Mouse (Mus musculus) liver, embryonic 11.5 days (tissue): Measurements from ENCODE around the gene 5530401A14Rik. TPM values are rescaled to one million over a fixed set of nuclear protein-coding genes. Genes with fewer than 3 reads are reported as not detected.

Source experiments
- ATAC-seq: fragments of 200-750 bp; cut with Nextera tagmentation; replicated peaks from 2 replicates; pipeline ENCODE4 v1.8.0; 2017; ENCODE audit warnings: moderate number of reproducible peaks, mild to moderate bottlenecking, moderate TSS enrichment, moderate library complexity; ENCODE audit not compliant: low FRiP score
- DNase-seq: peaks from one replicate; pipeline ENCODE4 v3.0.0-alpha.2; 2017; ENCODE audit warnings: low spot score
- H3K27ac ChIP-seq: fragments of 300-500 bp; sonication (generic); 2 replicates; pipeline ENCODE4 v1.5.1; 2014; ENCODE audit warnings: mild to moderate bottlenecking, low read depth, low read length, control low read depth
- H3K27me3 ChIP-seq: fragments of 300-500 bp; sonication (generic); replicated peaks from 2 replicates; pipeline ENCODE4 v1.6.1; 2014; ENCODE audit warnings: low read length, mixed read lengths; ENCODE audit not compliant: control insufficient read depth, insufficient read depth
- H3K36me3 ChIP-seq: fragments of 300-500 bp; sonication (generic); 2 replicates; pipeline ENCODE4 v1.6.1; 2014; ENCODE audit warnings: mild to moderate bottlenecking, low read length, moderate library complexity, mixed read lengths; ENCODE audit not compliant: control insufficient read depth, insufficient read depth
- H3K4me1 ChIP-seq: fragments of 300-500 bp; sonication (generic); replicated peaks from 2 replicates; pipeline ENCODE4 v1.6.1; 2014; ENCODE audit warnings: low read length, mixed read lengths; ENCODE audit not compliant: control insufficient read depth, insufficient read depth
- H3K4me2 ChIP-seq: fragments of 300-500 bp; sonication (generic); 2 replicates; pipeline ENCODE4 v1.6.1; 2014; ENCODE audit warnings: mild to moderate bottlenecking, control low read depth, moderate library complexity
- H3K4me3 ChIP-seq: fragments of 300-500 bp; sonication (generic); 2 replicates; pipeline ENCODE4 v1.5.1; 2014; ENCODE audit warnings: low read depth, low read length, control low read depth
- H3K9ac ChIP-seq: fragments of 300-500 bp; sonication (generic); 2 replicates; pipeline ENCODE4 v1.6.1; 2014; ENCODE audit warnings: low read depth, low read length, control low read depth
- H3K9me3 ChIP-seq: fragments of 300-500 bp; sonication (generic); 2 replicates; pipeline ENCODE4 v1.6.1; 2016; ENCODE audit warnings: low read length, inconsistent platforms, mixed read lengths; ENCODE audit not compliant: control insufficient read depth
- WGBS: fragments of 180-500 bp; shearing (Covaris S2); extraction: QIAGEN DNeasy Blood & Tissue Kit; methylation state at CpG from one replicate; pipeline ENCODE4 v1.1.7; 2014; 5-methylcytosine and 5-hydroxymethylcytosine counted together
- polyA plus RNA-seq: library from polyadenylated mRNA; unstranded; fragments of >200 nt; fragmentation: Nextera tagmentation; extraction: Ambion mirVana; gene quantifications from 2 replicates; pipeline ENCODE4 v1.2.1, GENCODE M21; 2014

The 5530401A14Rik gene
- polyA plus RNA-seq, result not detected in 2 replicates

- Histone ChIP-seq H3K4me1 (no peaks in the 10 kb centered on the region), H3K9ac (no peak within 1 kb of the TSS), H3K4me3 (no peak within 1 kb of the TSS), H3K9me3 (no peaks in the 10 kb centered on the region), H3K36me3 (no peaks in the 10 kb centered on the region), H3K27ac (no peak within 1 kb of the TSS), H3K27me3 (no peaks in the 10 kb centered on the region), H3K4me2 (no peak within 1 kb of the TSS)
- no peak for DNase-seq
- ATAC-seq, result no peak
- WGBS, result 51% methylated on average over 4 of the region's 4 CpGs
Observed at GRCm38 (mm10) chr11:81860250-81860972, at the start of gene 5530401A14Rik. 5530401A14Rik (plus strand) TSS chr11:81860673.

GRCm38 (mm10) chr11:81814816-81815215, 45.7 kb upstream of the 5530401A14Rik start:
- no peak for DNase-seq
- 91% methylated on average over 1 of the region's 1 CpGs for WGBS
- Histone ChIP-seq H3K9ac (no peak overlapping the region), H3K4me3 (no peak overlapping the region), H3K4me1 (no peaks in the 10 kb centered on the region), H3K27me3 (no peaks in the 10 kb centered on the region), H3K36me3 (no peaks in the 10 kb centered on the region), H3K27ac (no peak overlapping the region), H3K9me3 (peaks cover 3% of the 10 kb centered on the region; the same call in 1 of the 2 replicates), H3K4me2 (no peak overlapping the region)
- no peak for ATAC-seq

GRCm38 (mm10) chr11:81816531-81816930, 43.9 kb upstream of the 5530401A14Rik start:
- no peak for DNase-seq
- no peak overlapping the region for H3K27ac ChIP-seq
- H3K36me3 ChIP-seq, result no peaks in the 10 kb centered on the region
- H3K9me3 ChIP-seq, result no peaks in the 10 kb centered on the region
- H3K4me1 ChIP-seq, result no peaks in the 10 kb centered on the region
- ATAC-seq, result no peak
- H3K9ac ChIP-seq, result no peak overlapping the region
- no peak overlapping the region for H3K4me3 ChIP-seq
- H3K4me2 ChIP-seq, result no peak overlapping the region
- WGBS, result 76% methylated on average over 5 of the region's 5 CpGs
- H3K27me3 ChIP-seq, result no peaks in the 10 kb centered on the region

GRCm38 (mm10) chr11:81832381-81832780, 28.1 kb upstream of the 5530401A14Rik start:
- no peaks in the 10 kb centered on the region for H3K4me1 ChIP-seq
- WGBS, result 56% methylated on average over 1 of the region's 1 CpGs
- H3K4me3 ChIP-seq, result no peak overlapping the region
- H3K4me2 ChIP-seq, result no peak overlapping the region
- ATAC-seq (no peak), DNase-seq (no peak)
- H3K9me3 ChIP-seq, result no peaks in the 10 kb centered on the region
- no peak overlapping the region for H3K9ac ChIP-seq
- H3K27me3 ChIP-seq, result no peaks in the 10 kb centered on the region
- H3K27ac ChIP-seq, result no peak overlapping the region
- no peaks in the 10 kb centered on the region for H3K36me3 ChIP-seq

- 83% methylated on average over 4 of the region's 4 CpGs for WGBS
Observed at GRCm38 (mm10) chr11:81838426-81838825, 22.0 kb upstream of the 5530401A14Rik start.

GRCm38 (mm10) chr11:81841001-81841400, 19.5 kb upstream of the 5530401A14Rik start:
- DNase-seq, result no peak
- 52% methylated on average over 2 of the region's 2 CpGs for WGBS

More at GRCm38 (mm10) chr11:81838426-81838825, 22.0 kb upstream of the 5530401A14Rik start:
- no peaks in the 10 kb centered on the region for H3K4me1 ChIP-seq
- no peaks in the 10 kb centered on the region for H3K36me3 ChIP-seq
- no peak overlapping the region for H3K27ac ChIP-seq
- ATAC-seq, result no peak
- no peak for DNase-seq
- no peak overlapping the region for H3K4me2 ChIP-seq
- no peaks in the 10 kb centered on the region for H3K9me3 ChIP-seq
- H3K9ac ChIP-seq, result no peak overlapping the region
- no peaks in the 10 kb centered on the region for H3K27me3 ChIP-seq
- H3K4me3 ChIP-seq, result no peak overlapping the region

GRCm38 (mm10) chr11:81845010-81845685, 15.3 kb upstream of the 5530401A14Rik start:
- ATAC-seq, result no peak
- H3K4me3 ChIP-seq, result no peak overlapping the region

More at GRCm38 (mm10) chr11:81841001-81841400, 19.5 kb upstream of the 5530401A14Rik start:
- Histone ChIP-seq H3K4me3 (no peak overlapping the region), H3K36me3 (no peaks in the 10 kb centered on the region), H3K4me2 (no peak overlapping the region), H3K27ac (no peak overlapping the region), H3K9me3 (no peaks in the 10 kb centered on the region), H3K9ac (no peak overlapping the region), H3K27me3 (no peaks in the 10 kb centered on the region), H3K4me1 (no peaks in the 10 kb centered on the region)
- ATAC-seq, result no peak

GRCm38 (mm10) chr11:81845686-81846036, 14.8 kb upstream of the 5530401A14Rik start:
- Histone ChIP-seq H3K9ac (no peak overlapping the region), H3K4me2 (no peak overlapping the region), H3K4me1 (no peaks in the 10 kb centered on the region), H3K27me3 (no peaks in the 10 kb centered on the region), H3K4me3 (no peak overlapping the region), H3K36me3 (no peaks in the 10 kb centered on the region), H3K27ac (no peak overlapping the region), H3K9me3 (no peaks in the 10 kb centered on the region)
- WGBS, result 65% methylated on average over 3 of the region's 3 CpGs
- DNase-seq, result no peak
- ATAC-seq, result no peak

More at GRCm38 (mm10) chr11:81845010-81845685, 15.3 kb upstream of the 5530401A14Rik start:
- no peaks in the 10 kb centered on the region for H3K27me3 ChIP-seq
- no peaks in the 10 kb centered on the region for H3K9me3 ChIP-seq
- H3K27ac ChIP-seq, result no peak overlapping the region
- H3K36me3 ChIP-seq, result no peaks in the 10 kb centered on the region
- no peak overlapping the region for H3K4me2 ChIP-seq
- WGBS, result 68% methylated on average over 5 of the region's 5 CpGs
- no peaks in the 10 kb centered on the region for H3K4me1 ChIP-seq
- DNase-seq, result no peak
- no peak overlapping the region for H3K9ac ChIP-seq
